ENCODE assay signal across 7 mouse cellular contexts in the genomic region with DNA sequence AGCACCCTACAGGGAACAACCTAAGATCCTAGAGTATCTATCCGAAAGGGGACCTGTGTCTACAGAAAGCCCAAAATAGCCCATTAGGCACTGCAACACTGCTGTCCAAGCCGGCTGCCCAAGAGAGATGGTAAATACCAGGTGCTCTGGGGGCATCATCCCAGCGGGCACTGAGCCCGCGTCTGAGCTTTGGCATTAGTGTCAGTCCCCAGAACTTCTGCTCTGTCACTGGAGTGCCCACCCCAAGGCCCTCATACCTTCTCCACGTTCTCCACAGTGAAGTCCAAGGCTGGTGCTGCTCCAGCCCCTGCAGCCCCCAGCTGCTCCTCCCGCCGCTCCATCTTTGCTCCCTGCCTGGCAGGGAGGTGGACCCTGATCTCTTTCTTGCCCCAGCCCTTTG. TPM values are rescaled to one million over a fixed set of nuclear protein-coding genes. Genes with fewer than 3 reads are reported as not detected.
DNase-seq lines count a peak whose midpoint lies in the region; ATAC-seq and TF ChIP-seq lines count a peak whose summit lies in the region.

No protein-coding gene starts in this region.

- WGBS in intestine, embryonic 15.5 days: 20% methylated on average over 8 of the region's 8 CpGs
- whole genome bisulfite sequencing in neural tube, embryonic 14.5 days: 17% methylated on average over 8 of the region's 8 CpGs

- H3K4me3 ChIP-seq in C2C12 (ENCODE audit: insufficient read depth, poor library complexity, severe bottlenecking): peak overlapping the region; percentile 83
- H3K4me3 ChIP-seq in intestine, embryonic 15.5 days (replicated peaks): peak overlapping the region; percentile 72
- H3K4me3 ChIP-seq in neural tube, embryonic 14.5 days (ENCODE audit: low read depth, low read length): peak overlapping the region; percentile 84

- H3K9me3 ChIP-seq in intestine, embryonic 15.5 days: no peaks in the 10 kb centered on the region
- H3K9me3 ChIP-seq in neural tube, embryonic 14.5 days (ENCODE audit: control insufficient read depth, low read length): no peaks in the 10 kb centered on the region

- peaks cover 46% of the 10 kb centered on the region for H3K79me3 ChIP-seq in C2C12 (ENCODE audit: low read depth)

- peak overlapping the region; percentile 71 for H3K9ac ChIP-seq in intestine, embryonic 15.5 days
- peak overlapping the region; percentile 88 for H3K9ac ChIP-seq in neural tube, embryonic 14.5 days (replicated peaks; ENCODE audit: low read depth, low read length)

- peaks cover 27% of the 10 kb centered on the region for H3K4me1 ChIP-seq in intestine, embryonic 15.5 days (replicated peaks)
- H3K4me1 ChIP-seq in neural tube, embryonic 14.5 days (ENCODE audit: control insufficient read depth, insufficient read depth, low read length): peaks cover 48% of the 10 kb centered on the region

- TF ChIP-seq CTCF in C2C12 (IDR thresholded peaks at IDR 0.05; ENCODE audit: control insufficient read depth, insufficient read depth, insufficient read length): no peak

- ATAC-seq in erythroid progenitor cell, adult 5-6 weeks (replicated peaks; ENCODE audit: low FRiP score, poor library complexity, severe bottlenecking): peak; percentile 23
- ATAC-seq in intestine, embryonic 15.5 days: no peak; the same call in 1 of the 2 replicates
- ATAC-seq in neural tube, embryonic 14.5 days (ENCODE audit: low read depth): no peak

- peak; percentile 41 for DNase-seq in 3134 (ENCODE audit: extremely low read depth, insufficient read length, low spot score)
- no peak for DNase-seq in spleen, postnatal 14 days (ENCODE audit: low spot score in 2 of 2)
- DNase-seq in thymus, postnatal 0 days (ENCODE audit: low spot score): no peak

- H3K4me2 ChIP-seq in intestine, embryonic 15.5 days (replicated peaks): peak overlapping the region; percentile 97
- peak overlapping the region; percentile 98 for H3K4me2 ChIP-seq in neural tube, embryonic 14.5 days (ENCODE audit: low read depth, low read length)

- H3K27ac ChIP-seq in intestine, embryonic 15.5 days: no peak overlapping the region
- H3K27ac ChIP-seq in neural tube, embryonic 14.5 days (ENCODE audit: low read depth, low read length): no peak overlapping the region

- H3K36me3 ChIP-seq in C2C12 (ENCODE audit: control insufficient read depth, insufficient read depth): peaks cover 24% of the 10 kb centered on the region
- peaks cover 5% of the 10 kb centered on the region; the same call in 1 of the 2 replicates for H3K36me3 ChIP-seq in intestine, embryonic 15.5 days
- peaks cover 9% of the 10 kb centered on the region; the same call in 1 of the 2 replicates for H3K36me3 ChIP-seq in neural tube, embryonic 14.5 days (ENCODE audit: control insufficient read depth, insufficient read depth, low read length)

- H3ac ChIP-seq in C2C12 (ENCODE audit: control insufficient read depth, insufficient read length, low read depth): peak overlapping the region; percentile 63

- no peaks in the 10 kb centered on the region for H3K27me3 ChIP-seq in C2C12 (ENCODE audit: control insufficient read depth, insufficient read depth, insufficient read length)
- no peaks in the 10 kb centered on the region for H3K27me3 ChIP-seq in intestine, embryonic 15.5 days (replicated peaks)
- no peaks in the 10 kb centered on the region for H3K27me3 ChIP-seq in neural tube, embryonic 14.5 days (ENCODE audit: control insufficient read depth, insufficient read depth, low read length)

- peaks cover 57% of the 10 kb centered on the region for H3K79me2 ChIP-seq in C2C12 (ENCODE audit: control insufficient read depth, insufficient read depth)

TF ChIP-seq in C2C12, 6 proteins besides CTCF, POLR2A, EP300 and RAD21:
- TF ChIP-seq MYOG (IDR thresholded peaks at IDR 0.05; ENCODE audit: control insufficient read depth, extremely low read depth, insufficient read length) (no peak), MYOD1 (IDR thresholded peaks at IDR 0.05; ENCODE audit: control insufficient read depth, insufficient read length, low read depth) (no peak), MAX (IDR thresholded peaks at IDR 0.05) (no peak), CEBPB (IDR thresholded peaks at IDR 0.05; ENCODE audit: low read depth) (no peak)
TF ChIP-seq in C2C12: peak in this region for 0.

RNA-seq across cellular contexts. Expression of a gene that starts 0.8 kb away (rescaled TPM):
- 43.6 TPM for polyA plus RNA-seq in C2C12 (2012; fragmentation: generic; extraction: Trizol)
- total RNA-seq in erythroid progenitor cell, adult 5-6 weeks (2015; ENCODE audit: low replicate concordance): 10.5 and 19.1 TPM in 2 replicates
- total RNA-seq in erythroid progenitor cell, adult 5-6 weeks (2017; ENCODE audit: low replicate concordance): 14.5 and 17.9 TPM in 2 replicates
- 34.9 and 39.3 TPM in 2 replicates for polyA plus RNA-seq in intestine, embryonic 15.5 days (2015; fragmentation: Nextera tagmentation; extraction: Ambion mirVana)
- 61.7 and 65.7 TPM in 2 replicates for polyA plus RNA-seq in neural tube, embryonic 14.5 days (2014; fragmentation: Nextera tagmentation; extraction: Ambion mirVana)
- 22.0 and 25.4 TPM in 2 replicates for polyA plus RNA-seq in thymus, postnatal 0 days (2015; fragmentation: Nextera tagmentation; extraction: Ambion mirVana)

RNA-seq across cellular contexts. Expression of a gene that starts 15.5 kb away (rescaled TPM):
- polyA plus RNA-seq in C2C12 (2012; fragmentation: generic; extraction: Trizol): 2.6 TPM
- 12.2 and 14.8 TPM in 2 replicates for total RNA-seq in erythroid progenitor cell, adult 5-6 weeks (2015; ENCODE audit: low replicate concordance)
- total RNA-seq in erythroid progenitor cell, adult 5-6 weeks (2017; ENCODE audit: low replicate concordance): 12.0 and 13.0 TPM in 2 replicates
- polyA plus RNA-seq in intestine, embryonic 15.5 days (2015; fragmentation: Nextera tagmentation; extraction: Ambion mirVana): 6.3 TPM in 2 replicates
- 0.84 and 1.3 TPM in 2 replicates for polyA plus RNA-seq in neural tube, embryonic 14.5 days (2014; fragmentation: Nextera tagmentation; extraction: Ambion mirVana)
- 0.05 and 0.30 TPM in 2 replicates for polyA plus RNA-seq in thymus, postnatal 0 days (2015; fragmentation: Nextera tagmentation; extraction: Ambion mirVana)

RNA-seq across cellular contexts. Expression of a gene that starts 22.2 kb away (rescaled TPM):
- polyA plus RNA-seq in C2C12 (2012; fragmentation: generic; extraction: Trizol): 16.4 TPM
- 0.72 and 0.84 TPM in 2 replicates for total RNA-seq in erythroid progenitor cell, adult 5-6 weeks (2015; ENCODE audit: low replicate concordance)
- 1.2 and 5.9 TPM in 2 replicates for total RNA-seq in erythroid progenitor cell, adult 5-6 weeks (2017; ENCODE audit: low replicate concordance)
- polyA plus RNA-seq in intestine, embryonic 15.5 days (2015; fragmentation: Nextera tagmentation; extraction: Ambion mirVana): 17.1 and 18.3 TPM in 2 replicates
- polyA plus RNA-seq in neural tube, embryonic 14.5 days (2014; fragmentation: Nextera tagmentation; extraction: Ambion mirVana): 21.5 and 22.9 TPM in 2 replicates
- polyA plus RNA-seq in thymus, postnatal 0 days (2015; fragmentation: Nextera tagmentation; extraction: Ambion mirVana): 20.4 and 22.5 TPM in 2 replicates

RNA-seq across cellular contexts. Expression of a gene that starts 26.9 kb away (rescaled TPM):
- polyA plus RNA-seq in C2C12 (2012; fragmentation: generic; extraction: Trizol): 296 TPM
- 288 and 327 TPM in 2 replicates for total RNA-seq in erythroid progenitor cell, adult 5-6 weeks (2015; ENCODE audit: low replicate concordance)
- total RNA-seq in erythroid progenitor cell, adult 5-6 weeks (2017; ENCODE audit: low replicate concordance): 61.0 and 77.4 TPM in 2 replicates
- polyA plus RNA-seq in intestine, embryonic 15.5 days (2015; fragmentation: Nextera tagmentation; extraction: Ambion mirVana): 239 and 288 TPM in 2 replicates
- polyA plus RNA-seq in neural tube, embryonic 14.5 days (2014; fragmentation: Nextera tagmentation; extraction: Ambion mirVana): 578 and 652 TPM in 2 replicates
- polyA plus RNA-seq in thymus, postnatal 0 days (2015; fragmentation: Nextera tagmentation; extraction: Ambion mirVana): 215 TPM in 2 replicates

RNA-seq across cellular contexts. Expression of a gene that starts 30.7 kb away (rescaled TPM):
- polyA plus RNA-seq in C2C12 (2012; fragmentation: generic; extraction: Trizol): 37.7 TPM
- not detected in 2 replicates for total RNA-seq in erythroid progenitor cell, adult 5-6 weeks (2015; ENCODE audit: low replicate concordance)
- total RNA-seq in erythroid progenitor cell, adult 5-6 weeks (2017; ENCODE audit: low replicate concordance): 0.45 TPM in 1 of 2 replicates, not detected in the other
- 14.0 and 15.6 TPM in 2 replicates for polyA plus RNA-seq in intestine, embryonic 15.5 days (2015; fragmentation: Nextera tagmentation; extraction: Ambion mirVana)
- polyA plus RNA-seq in neural tube, embryonic 14.5 days (2014; fragmentation: Nextera tagmentation; extraction: Ambion mirVana): 68.7 and 73.6 TPM in 2 replicates
- polyA plus RNA-seq in thymus, postnatal 0 days (2015; fragmentation: Nextera tagmentation; extraction: Ambion mirVana): 1.3 and 1.7 TPM in 2 replicates
